Mouse (Mus musculus): ENCODE results near the gene Ube2b.

The Ube2b gene

DNA sequence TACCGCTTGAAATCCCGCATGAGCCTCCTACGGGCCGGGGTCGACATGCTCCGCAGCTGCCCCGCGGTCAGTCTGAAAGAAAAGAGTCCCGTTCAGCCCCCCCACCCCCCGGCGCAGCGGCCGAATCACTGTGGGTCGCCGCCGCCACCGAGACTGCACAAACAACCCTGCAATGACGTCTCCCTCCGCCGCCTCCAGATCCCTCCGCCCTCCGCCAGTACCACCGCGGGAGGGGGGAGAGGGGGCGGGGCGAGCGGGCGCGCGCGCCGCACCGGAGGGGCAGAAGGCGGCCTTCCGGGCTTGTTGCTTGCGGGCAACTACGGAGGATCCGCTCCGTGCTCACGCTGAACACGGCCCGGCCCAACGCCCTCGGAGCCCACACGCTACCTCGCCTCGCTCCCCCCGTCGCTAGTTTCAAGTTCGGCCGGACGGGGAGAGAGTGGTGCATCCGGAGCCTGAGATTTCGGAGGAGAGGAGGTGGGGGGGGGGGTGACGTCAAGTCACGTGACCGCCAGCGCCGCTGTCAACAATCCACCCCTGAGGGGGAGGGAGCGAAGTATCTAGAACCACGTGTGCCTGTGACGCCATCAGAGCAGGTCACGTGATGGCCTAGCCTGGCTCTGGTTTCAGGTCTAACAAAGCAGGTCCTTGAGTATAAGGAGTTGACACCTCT is at the start of gene Ube2b:
Gene Ube2b, minus strand, starts transcription at position 473 of the 673 bp plus-strand sequence.
- peak; percentile 97 to 98 for DNase-seq

DNA sequence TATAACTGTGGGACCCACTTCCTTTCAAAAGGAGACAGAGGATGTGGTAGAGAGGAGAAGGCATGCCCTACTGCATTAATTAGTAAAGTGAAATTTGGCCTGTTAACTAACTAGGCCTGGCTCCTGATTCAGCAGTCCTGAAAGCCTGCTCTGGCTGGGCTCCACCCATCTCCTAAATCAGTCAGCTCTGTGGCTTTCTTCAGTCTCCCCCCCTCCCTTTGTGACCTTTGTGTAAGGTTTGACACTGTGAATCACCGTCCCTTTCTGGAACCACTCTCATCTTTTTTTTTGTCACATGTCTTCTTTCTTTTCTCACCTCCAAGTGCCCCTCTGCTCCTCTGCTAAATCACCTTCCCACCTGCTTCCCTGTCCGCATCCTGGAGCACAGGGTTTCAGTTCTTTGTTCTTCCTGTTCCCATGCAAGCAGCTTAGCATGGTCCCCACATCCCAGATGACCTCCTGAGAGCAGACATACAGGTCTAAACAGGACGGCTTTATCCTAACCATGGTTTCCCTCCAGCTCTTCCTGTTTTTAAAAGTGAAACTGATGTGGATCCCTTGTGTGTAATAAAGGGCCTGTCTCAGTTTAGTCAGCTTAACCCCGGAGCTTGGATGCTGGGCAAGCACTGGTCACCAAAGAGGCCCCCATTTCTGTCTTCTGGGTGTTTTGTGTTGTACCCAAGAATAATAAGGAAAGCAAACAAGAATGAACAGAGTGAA is 46.0 kb upstream of the Ube2b start:
- DNase-seq, result no peak

DNA sequence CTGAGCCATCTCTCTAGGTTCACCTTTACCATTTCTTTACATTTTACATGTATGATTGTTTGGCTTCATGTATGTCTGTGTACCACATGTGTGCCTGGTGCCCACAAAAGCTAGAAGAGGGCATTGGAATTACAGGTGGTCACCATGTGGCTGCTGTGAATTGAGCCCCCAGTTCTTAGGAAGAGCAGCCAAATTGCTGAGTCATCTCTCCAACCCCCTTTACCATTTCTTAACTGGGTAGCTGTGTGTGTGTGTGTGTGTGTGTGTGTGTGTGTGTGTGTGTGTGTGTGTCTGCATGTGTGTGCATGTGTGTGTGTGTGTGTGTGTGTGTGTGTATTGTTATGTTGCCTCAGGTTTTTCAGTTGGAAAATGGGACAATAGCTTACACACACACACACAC is 43.6 kb upstream of the Ube2b start:
- DNase-seq, result no peak

DNA sequence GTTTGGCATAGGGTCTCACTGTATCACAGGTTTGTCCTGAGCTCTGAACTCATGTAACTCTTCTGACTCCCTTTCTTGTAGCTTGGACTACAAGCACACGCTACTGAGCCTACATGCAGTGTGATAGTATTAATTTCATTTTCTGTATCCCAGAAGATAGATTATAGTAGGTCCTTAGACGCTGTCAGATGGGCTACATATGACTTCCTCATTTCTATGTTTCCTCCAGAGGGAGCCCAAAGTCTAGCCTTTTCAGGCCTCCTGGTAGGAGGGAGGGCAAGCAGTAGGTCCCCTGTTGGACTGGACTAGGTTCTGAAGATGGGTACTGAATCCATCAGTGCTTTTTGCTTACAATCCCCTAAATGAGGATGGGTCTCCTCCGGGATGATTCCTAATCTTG is 42.7 kb upstream of the Ube2b start:
- DNase-seq, result peak in 1 of 2 experiments; percentile 7

DNA sequence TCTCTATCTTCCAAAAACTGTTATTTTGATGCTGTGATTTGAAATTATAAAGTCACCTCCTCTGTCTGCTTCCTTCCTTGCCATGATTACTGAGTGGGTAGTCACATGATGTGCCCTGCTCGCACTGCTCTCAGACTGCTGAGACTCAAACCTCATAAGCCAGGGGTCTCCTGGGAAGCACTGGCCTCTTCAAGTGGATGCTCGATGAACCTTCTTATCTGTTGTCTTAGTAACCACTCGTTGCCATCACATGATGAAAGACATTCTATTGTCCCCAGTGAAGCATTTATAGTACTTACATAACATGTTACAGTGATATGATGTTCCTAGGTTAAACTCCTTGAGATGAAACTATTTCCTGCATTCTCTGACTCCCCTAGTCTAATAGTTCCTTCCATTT is 37.1 kb upstream of the Ube2b start:
- DNase-seq, result no peak

DNA sequence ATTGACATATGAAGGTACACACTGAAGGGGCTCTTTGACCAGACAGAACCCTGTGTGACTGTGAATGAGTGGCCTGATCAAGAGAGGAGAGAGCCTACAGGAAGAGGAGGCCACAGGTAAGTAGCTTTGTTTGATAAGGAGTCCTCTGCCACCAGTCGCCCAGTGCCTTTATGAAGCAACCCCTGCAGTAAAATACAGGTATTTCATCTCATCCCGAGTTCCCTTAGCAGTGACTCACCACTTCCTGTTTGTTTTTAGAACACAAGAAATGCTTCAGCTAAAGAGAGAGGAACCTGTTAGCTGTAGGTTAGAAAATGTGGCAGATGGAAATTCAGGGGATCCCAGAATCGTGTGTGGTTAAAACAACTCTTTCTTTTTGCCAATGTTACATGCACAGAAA is 35.3 kb upstream of the Ube2b start:
- DNase-seq, result no peak

DNA sequence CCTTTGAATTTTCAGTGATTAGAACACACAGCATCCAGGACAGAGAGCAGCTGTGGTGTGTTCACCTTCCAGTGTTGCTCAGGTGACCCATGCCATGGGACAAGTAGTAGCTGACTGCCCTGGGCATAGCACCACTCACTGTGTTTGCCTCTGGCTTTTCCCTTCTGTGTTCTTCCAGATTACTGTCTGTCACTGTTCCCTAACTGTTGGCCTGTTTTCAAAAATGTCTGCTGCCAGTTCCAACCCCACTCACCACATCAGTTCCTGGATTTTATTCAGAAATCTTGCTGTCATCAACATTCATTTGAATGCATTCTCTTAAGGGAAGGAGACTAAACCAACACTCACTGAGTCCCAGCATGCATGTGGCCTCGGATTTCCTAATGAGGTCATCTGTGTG is 33.4 kb upstream of the Ube2b start:
- DNase-seq, result no peak

DNA sequence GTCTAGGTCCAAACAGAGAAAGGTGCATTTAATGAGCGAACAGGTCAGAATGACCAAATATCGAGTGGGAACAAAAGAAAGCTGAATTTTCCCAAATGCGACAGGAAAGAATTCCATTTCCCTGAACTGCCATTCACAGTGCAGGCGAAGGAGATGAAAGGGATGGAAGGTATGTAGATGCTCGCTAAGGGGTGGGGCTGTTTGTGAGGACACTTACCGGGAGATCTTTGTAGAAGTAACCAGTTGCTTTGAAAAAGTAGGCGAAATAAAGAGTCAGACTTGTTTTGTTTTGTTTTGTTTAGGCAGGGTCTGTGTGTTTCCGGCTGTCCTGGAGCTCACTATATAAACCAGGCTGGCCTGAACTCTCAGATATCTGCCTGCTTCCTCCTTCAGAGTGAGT is 31.8 kb upstream of the Ube2b start:
- no peak for DNase-seq

DNA sequence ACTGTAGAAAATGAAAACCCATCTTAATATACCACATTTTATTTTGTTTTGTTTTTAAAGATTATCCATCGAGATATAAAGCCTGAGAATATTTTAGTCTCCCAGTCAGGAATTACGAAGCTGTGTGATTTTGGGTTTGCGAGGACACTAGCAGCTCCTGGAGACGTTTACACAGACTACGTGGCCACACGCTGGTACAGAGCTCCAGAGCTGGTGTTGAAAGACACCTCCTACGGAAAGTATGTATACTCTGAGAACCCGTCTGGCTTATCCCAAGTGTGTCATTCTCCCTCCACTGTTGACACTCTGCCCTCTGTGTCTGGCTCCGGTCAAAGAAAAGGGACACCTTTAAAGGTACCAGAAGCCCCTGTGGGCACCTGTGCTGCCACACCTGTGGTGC is 17.7 kb upstream of the Ube2b start:
- DNase-seq, result no peak

DNA sequence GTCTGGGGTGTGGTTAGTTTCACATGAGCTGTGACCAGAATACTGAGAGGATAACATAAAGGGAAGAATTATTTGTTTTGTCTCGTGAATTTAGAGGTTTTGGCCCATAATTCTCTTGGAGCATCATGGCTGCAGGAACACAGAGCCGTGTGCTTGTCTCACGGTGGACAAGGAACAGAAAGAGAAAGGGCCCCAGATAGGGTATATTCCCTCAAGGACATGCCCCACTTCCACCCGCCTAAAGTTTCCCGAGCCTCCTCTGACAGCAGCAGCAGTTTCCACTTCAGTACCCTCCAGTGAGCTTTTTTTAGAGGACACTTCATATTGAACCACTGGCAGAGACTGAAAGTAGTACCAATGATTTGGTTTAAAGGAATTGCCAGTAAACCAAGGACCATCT is 11.0 kb upstream of the Ube2b start:
- DNase-seq, result no peak

DNA sequence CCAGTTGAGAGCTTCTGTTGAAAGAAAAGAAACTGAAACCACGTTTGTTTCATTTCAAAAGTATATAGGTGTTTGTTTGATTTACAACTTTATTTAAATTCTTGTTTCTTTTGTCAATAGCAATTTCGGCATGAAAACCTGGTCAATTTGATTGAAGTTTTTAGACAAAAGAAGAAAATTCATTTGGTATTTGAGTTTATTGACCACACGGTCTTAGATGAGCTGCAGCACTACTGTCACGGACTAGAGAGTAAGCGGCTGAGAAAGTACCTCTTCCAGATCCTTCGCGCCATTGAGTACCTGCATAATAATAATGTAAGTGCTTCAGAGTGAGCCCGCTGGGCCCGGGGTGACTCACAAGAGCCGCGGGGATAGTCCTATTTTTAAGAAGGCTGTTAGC is 10.4 kb upstream of the Ube2b start:
- DNase-seq, result no peak

DNA sequence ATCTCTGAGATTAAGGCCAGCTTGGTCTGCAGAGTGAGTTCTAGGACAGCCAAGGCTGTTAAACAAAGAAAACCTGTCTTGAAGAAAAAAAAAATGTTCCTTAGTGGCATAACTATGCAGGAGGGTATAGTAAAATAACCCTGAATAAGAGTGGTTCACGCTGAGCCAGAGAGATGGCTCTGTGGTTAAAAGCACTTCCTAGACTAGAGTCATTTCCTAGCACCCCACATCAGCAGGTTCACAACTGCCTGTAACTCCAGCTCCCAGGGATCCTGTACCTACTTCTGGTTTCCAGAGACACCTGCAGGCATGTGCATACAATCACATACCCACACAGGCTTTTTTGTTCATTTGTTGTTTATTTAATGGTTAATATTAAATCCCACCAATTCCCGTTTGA is 5.0 kb upstream of the Ube2b start:
- no peak for DNase-seq

DNA sequence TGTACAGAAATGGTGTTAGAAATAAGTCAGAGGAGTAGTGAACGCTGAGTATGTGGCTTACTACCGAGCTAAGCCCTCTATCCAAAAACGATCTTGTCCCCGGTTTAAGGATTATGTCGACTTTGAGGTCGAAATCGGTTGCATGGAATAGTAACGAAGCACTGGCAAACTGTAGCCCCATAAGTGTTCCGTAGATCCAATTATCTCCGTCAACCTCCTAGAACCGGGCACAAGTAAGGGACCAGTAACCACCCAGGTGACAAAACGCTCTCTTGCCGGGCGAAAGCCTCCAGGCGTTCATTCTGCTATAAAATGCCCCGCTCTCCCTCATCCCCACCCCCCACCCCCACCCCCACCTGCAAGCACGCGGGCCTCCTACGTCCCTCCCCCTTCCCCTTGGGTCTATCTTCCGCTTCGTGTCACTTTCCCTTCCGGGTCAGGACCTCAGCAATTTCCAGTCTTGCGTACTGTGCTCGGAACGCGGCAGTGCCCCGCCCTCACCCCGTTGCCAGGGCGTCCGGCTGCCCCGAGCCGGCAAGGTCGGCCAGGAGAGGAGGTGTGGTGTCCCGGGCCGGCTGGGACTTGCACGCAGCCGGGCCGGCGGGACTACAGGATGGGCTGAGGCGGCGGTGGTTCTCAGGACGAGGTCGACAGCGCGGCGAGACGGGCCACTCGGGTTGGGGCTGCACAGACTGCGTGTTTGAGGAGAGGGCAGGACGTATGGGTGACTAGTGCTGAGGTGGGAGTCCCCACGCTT is 3.4 kb upstream of the Ube2b start, which contains the start of gene Cdkl3:
Gene Cdkl3, plus strand, starts transcription at position 450 of the 757 bp plus-strand sequence.
- DNase-seq, result peak; percentile 90 to 91

DNA sequence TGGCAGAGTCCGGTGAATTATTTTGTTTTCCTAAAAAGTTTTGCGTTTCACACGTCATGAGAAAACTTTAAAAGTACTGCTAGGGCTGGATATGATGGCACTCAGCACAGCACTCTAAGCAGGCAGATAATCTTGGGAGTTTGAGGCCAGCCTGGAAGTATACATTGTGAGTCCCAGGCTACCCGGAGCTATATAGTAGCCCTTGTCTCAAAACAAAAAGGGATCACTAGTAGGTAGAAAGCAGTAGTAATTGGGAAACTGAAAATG is 2.9 kb upstream of the Ube2b start:
- no peak for DNase-seq

DNA sequence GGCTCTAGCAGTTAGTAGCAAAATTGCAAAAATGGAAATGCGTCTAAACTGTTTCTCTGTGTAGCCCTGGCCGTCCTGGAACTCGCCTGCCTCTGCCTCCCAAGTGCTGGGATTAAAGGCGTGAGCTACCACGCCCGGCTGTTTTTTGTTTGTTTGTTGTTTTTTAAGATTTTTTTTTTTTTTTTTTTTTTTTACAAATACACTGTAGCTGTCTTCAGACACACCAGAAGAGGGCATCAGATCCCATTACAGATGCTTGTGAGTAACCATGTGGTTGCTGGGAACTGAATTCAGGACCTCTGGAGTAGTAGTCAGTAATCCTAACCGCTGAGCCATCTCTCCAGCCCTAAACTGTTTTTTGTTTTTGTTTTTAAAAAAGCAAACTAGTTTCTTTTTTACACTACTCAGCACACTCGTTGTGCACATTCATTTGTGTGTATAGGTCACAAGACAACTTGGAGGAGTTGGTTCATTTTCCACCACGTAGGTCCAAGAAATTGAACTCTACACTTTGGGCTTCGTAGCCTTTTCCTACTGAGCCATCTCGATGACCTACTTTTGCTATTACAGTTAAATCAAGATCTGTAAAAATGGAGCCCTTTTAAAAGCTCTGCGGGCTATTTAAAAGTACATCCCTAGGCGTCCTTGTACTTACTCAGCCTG is 2.4 kb upstream of the Ube2b start:
- no peak for DNase-seq

DNA sequence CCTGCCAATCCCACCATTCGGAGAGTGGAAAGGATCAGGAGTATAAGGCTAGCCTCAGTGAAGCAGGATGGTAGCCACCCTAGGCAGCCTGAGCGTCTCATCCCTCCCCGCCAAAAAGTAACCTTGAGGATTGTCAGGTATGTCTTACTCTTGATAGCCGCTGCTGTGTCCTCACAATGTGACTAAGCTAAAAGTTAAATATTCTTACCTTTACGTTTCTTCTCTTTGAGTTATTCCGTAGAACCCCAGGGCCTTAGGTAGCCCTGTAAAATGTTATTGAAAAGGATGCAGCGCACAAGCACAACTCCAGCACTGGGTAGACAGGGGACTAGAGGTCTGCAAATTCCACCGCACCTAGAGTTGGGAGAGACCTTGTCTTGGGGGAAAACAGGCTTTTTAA is 1.3 kb upstream of the Ube2b start:
- no peak for DNase-seq

DNA sequence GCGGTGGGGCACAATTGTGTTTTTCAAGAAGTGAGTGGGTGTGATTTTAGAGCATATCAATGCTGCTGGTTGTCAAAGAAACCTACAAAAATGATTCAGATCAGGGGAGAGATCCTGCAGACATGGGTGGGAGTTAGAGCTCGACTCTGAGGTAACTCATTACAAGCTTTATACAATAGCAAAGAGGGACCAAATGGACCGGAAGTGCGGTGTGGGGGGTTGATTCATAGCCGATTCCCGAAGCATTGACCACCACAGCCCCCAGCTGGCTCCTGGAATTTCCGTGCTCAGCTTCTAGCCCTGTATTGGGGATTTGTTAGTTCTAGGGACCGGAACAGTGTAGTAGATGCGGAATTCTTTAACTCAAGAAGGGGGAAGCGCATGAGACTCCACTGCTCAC is 779 bp upstream of the Ube2b start:
- no peak for DNase-seq

DNA sequence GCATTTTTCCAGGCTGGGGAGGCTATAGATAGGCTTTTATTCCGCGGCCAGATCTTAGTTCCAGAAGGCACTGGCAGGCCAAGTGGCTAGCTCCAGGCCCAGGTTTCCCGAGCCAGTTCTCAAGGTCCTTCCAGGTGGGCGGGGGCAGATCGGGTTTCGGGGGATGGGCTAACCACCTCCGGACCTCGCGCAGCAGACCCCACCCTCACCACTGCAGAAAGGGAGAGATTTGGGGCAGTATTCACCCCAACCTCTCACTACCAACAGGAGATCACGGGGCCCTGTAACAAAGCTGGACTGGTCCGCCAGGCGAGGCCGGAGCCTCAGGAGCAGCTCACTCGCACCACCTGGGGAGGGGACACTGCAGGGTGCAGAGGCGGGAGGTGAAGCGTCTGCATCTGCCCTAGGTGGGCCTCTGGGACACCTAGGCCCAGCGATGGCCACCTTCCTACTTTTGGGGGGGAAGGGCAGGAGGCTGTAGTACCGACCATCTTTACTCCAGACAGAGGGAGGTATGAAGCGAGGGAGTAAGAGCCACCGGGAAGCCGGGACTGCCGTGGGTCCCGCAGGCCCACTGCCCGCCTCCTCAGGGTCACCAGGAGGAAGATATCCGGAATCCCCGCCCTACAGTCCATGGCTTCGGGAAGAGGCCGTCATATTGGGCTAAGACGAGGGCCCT is 812 bp downstream of the Ube2b start:
- peak; percentile 74 to 76 for DNase-seq

DNA sequence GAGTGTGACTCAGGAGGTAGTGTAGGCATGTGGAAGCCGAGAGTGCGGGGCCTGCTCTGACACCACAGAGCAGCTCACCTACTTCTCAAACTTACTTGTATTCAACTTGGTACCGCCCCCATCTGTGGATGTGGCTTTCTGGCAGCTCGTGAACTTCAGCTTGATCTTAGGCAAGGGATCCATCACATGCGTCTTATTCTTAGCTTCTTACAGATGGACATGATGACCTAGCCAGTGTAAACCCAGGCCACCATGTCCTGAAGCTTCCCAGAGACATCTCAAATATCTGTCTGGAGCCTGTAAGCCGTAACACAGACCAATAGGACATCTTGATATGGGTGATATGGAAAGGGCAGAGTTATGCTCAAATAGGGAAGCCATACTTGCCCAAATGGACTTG is 28.9 kb downstream of the Ube2b start:
- no peak for DNase-seq

DNA sequence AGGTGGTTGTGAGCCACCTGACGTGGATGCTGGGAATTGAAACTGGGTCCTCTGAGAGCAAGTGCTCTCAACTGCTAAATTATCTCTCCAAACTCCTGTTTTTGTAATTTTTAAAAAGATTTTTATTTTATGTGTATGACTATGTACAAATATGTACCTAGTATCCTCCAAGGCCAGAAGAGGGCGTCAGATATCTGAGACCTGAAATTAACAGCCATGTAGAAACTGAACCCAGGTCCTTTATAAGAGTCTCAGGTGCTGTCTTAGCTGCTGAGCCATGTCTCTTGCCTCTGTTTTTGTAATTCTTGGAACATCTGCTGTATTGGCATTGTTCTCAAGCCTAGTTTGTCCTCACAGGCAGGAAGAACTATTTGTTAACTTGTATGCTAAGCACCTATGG is 31.1 kb downstream of the Ube2b start:
- DNase-seq, result no peak

DNA sequence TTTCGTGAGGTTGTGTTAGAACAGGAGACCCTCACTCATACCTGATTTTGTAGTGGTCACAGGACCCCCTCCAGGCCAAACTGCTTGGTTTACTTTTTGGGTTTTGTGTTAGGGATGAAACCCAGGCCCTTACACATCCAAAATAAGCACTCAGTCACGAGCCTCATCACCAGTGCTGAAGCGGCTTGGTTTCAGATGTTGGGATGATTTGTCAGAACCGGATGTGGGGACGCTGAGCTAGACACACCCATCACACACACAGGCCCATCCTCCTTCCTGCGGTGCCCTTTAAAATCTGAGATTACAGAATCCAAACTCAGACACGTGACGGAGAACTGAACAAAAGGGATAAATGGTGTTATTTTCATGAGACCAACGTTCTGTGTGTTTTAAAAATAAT is 31.7 kb downstream of the Ube2b start:
- DNase-seq, result no peak

DNA sequence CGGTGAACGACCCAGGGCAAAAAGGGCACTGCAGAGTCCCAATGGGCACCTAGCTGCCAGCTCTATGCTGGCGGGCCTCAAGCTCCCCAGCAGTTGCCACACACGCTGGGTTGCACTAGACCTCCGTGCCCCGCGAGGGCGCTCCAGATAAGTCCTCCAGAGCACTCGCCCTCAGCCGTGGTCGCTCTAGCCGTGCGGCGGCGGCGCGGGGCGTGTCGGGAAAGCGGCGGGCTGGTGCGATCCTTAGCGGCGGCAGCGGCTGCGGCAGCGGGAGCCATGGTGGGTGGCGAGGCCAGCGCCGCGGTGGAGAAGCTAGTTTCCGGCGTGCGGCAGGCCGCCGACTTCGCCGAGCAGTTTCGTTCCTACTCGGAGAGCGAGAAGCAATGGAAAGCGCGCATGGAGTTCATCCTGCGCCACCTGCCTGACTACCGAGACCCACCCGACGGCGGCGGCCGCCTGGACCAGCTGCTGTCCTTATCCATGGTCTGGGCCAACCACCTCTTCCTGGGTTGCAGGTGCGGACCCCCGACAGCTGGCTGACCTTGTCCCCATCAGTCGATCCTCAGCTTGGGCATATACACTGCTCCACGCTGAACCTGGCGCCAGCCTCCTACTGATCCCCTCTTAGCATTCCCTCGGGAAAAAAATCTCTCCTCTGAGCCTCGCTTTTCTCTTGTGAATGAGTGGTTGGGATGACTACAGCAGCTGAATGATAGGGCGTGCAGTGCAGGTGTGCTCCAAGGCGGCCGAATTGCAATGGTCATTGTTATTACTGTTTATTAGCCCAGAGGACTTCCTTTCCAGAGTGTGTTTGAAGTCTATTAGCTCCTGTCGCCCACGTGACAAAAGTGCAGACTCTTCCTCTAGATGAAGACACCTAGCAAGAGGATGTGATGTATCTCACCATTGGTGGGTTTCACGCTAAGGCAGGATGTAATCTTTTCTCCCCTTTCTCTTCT is 32.8 kb downstream of the Ube2b start, which contains the start of gene Cdkn2aipnl:
Gene Cdkn2aipnl, plus strand, starts transcription at position 219 of the 959 bp plus-strand sequence.
- DNase-seq, result peak; percentile 98

Measured in cerebellum, postnatal 14 days (tissue).